Mouse (Mus musculus): ENCODE data around the gene Spata13. TPM values are rescaled to one million over a fixed set of nuclear protein-coding genes. Genes with fewer than 3 reads are reported as not detected.

Spata13 gene
- polyA plus RNA-seq, 1 experiment from 2014 or later: 50.1 TPM

DNA sequence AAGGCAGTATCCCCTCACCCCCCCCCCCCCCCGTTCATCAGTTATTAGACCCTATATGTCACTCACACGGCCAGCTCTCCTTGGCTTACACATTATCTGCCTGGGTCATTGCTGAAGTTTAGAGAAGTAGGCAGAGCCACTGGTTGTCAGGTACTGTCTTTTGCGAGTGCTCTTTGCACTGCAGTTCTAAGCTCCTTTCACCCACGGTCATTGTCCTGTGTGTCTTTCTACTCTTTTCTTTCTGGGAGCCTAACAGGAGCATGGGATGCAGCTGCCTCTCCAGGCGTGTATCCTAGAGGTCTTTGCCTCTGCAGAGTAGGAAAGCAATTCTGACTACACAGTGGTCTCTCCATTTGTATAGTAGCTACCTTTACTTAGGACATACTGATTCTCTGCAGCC lies 27.5 kb downstream of the Spata13 start:
- H3K9ac ChIP-seq (replicated peaks): no peak overlapping the region
- H3K4me3 ChIP-seq: no peak overlapping the region
- 86% methylated on average over 5 of the region's 5 CpGs for WGBS
- no peaks in the 10 kb centered on the region for H3K9me3 ChIP-seq
- H3K4me2 ChIP-seq (replicated peaks): no peak overlapping the region
- no peaks in the 10 kb centered on the region for H3K27me3 ChIP-seq
- H3K27ac ChIP-seq (replicated peaks): no peak overlapping the region
- ATAC-seq (replicated peaks): no peak
- H3K36me3 ChIP-seq: no peaks in the 10 kb centered on the region
- peaks cover 20% of the 10 kb centered on the region for H3K4me1 ChIP-seq

DNA sequence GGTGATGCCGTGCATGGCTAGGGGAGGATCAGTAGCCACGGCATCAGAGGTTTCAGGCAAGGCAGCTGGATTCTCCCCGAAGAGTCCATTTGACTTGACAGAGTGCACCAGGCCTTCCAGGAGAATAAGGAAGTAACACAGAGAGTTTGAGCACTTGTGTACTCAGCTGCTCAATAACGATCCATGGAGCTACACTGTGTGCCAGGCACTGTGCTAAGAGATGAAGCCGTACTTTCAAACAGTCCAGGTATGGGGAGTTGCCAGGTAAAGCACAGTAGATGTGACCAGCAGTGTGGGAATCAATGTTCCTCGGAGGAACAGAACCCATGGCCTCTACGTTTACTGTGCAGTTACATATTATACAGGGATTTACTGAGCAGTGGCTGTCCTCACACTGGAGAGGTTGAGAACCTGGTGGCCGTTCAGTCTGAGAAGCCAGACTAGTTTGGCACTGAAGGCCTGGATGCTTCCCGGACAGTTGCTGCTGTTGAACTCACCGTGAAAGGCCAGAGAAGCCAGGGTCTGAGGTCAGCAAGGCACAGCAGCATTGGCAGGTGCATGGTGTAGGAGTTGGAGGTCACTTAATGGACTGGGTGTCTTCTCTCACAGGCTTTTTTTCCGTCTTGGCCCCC lies 29.6 kb downstream of the Spata13 start:
- no peak overlapping the region for H3K4me2 ChIP-seq (replicated peaks)
- no peak overlapping the region for H3K4me3 ChIP-seq
- no peaks in the 10 kb centered on the region for H3K9me3 ChIP-seq
- H3K36me3 ChIP-seq: no peaks in the 10 kb centered on the region
- peaks cover 12% of the 10 kb centered on the region; the same call in 1 of the 2 replicates for H3K4me1 ChIP-seq
- no peaks in the 10 kb centered on the region for H3K27me3 ChIP-seq
- no peak overlapping the region for H3K9ac ChIP-seq (replicated peaks)
- no peak for ATAC-seq (replicated peaks)
- WGBS: 79% methylated on average over 11 of the region's 11 CpGs
- H3K27ac ChIP-seq (replicated peaks): no peak overlapping the region

DNA sequence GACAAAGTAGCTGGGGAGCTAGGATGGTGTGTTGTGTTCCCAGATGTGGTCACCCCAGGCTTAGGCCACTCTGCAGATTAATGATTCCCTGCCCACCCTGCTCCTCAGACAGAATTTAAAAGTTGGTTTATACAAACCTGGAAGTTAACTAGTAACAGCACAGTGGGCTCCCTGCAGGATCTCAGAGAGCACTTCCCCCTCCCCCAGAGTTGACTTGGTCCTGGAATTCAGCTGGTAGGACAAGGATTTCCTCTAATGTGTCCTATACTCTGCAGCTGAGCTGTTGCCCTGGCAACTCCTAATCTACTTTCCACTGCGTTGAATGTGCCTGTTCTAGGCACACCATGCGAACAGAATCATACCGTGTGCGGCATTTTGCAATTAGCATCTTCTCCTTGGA lies 30.8 kb downstream of the Spata13 start:
- Histone ChIP-seq H3K4me2 (replicated peaks) (no peak overlapping the region), H3K9me3 (no peaks in the 10 kb centered on the region), H3K36me3 (no peaks in the 10 kb centered on the region), H3K4me3 (no peak overlapping the region), H3K4me1 (peaks cover 7% of the 10 kb centered on the region; the same call in 1 of the 2 replicates), H3K27ac (replicated peaks) (no peak overlapping the region), H3K9ac (replicated peaks) (no peak overlapping the region), H3K27me3 (no peaks in the 10 kb centered on the region)
- ATAC-seq (replicated peaks): peak; percentile 69
- WGBS: 8% methylated on average over 4 of the region's 4 CpGs

DNA sequence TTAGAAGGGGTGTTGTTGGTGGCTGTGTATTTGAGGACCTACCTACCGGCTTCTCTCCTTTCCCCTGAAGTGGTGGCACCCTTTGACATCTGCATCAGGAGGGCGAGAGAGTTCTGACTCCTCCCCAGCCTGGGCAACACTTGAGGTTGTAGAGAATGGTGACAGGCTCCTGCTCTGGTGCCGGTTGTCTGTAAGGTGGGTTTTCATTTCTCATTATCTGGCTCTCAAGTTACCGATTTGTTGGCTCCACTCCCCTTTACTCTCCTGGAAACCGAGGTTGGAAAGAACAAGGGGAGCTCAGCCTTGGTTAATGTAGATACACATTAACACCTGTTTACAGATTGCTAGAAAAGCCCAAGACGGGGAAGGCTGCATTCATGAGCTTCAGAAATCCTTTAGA lies 31.5 kb downstream of the Spata13 start:
- ATAC-seq (replicated peaks): no peak
- Histone ChIP-seq H3K9ac (replicated peaks) (no peak overlapping the region), H3K4me3 (no peak overlapping the region), H3K4me1 (peaks cover 8% of the 10 kb centered on the region), H3K4me2 (replicated peaks) (no peak overlapping the region), H3K36me3 (no peaks in the 10 kb centered on the region), H3K27ac (replicated peaks) (no peak overlapping the region), H3K9me3 (no peaks in the 10 kb centered on the region), H3K27me3 (no peaks in the 10 kb centered on the region)
- 60% methylated on average over 6 of the region's 6 CpGs for WGBS

DNA sequence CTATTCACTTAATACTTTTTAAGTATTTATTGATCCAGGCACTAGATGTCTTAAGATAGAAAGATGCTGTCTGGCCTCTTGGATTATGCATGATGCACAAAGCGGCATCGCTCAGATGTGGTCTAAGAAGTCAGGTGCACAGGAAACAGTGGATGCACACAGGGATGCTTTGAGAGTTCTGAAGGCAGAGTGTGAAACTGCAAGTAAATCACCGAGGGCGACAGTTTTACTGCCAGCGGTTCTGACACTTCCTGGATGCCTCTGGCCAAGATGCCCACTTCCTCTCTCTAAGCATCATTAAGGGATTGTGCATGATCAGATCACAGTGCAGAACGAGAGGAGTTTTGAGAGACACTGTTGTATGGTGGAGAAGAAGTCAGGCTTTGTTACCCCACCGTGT lies 32.5 kb downstream of the Spata13 start:
- no peak overlapping the region for H3K27ac ChIP-seq (replicated peaks)
- H3K4me2 ChIP-seq (replicated peaks): no peak overlapping the region
- no peaks in the 10 kb centered on the region for H3K9me3 ChIP-seq
- peaks cover 15% of the 10 kb centered on the region for H3K4me1 ChIP-seq
- WGBS: 87% methylated on average over 7 of the region's 7 CpGs
- H3K36me3 ChIP-seq: no peaks in the 10 kb centered on the region
- no peak for ATAC-seq (replicated peaks)
- no peak overlapping the region for H3K9ac ChIP-seq (replicated peaks)
- no peaks in the 10 kb centered on the region for H3K27me3 ChIP-seq
- H3K4me3 ChIP-seq: no peak overlapping the region

DNA sequence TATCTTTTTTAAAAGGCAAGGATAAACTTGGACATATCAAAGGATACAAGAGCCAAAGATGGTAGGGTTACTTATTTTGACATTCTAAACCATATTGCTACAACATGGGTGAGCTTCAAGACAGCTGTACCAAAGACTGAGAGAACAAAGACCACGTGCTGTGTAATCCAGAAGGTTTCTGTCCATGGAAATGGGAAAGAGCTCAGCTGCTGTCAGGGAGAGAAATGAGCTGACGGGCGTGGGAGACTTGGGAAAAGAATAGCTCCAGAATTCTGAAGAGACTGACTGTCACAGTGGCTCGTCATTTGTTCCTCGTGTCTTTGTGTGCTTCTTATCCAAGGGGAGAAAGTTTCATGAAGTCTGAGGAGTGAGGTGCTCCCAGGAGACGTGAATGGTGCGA lies 36.4 kb downstream of the Spata13 start:
- Histone ChIP-seq H3K9ac (replicated peaks) (no peak overlapping the region), H3K4me2 (replicated peaks) (no peak overlapping the region), H3K36me3 (no peaks in the 10 kb centered on the region), H3K4me3 (no peak overlapping the region), H3K9me3 (no peaks in the 10 kb centered on the region), H3K4me1 (peaks cover 14% of the 10 kb centered on the region), H3K27ac (replicated peaks) (peak overlapping the region; percentile 35; the same call in 1 of the 2 replicates), H3K27me3 (no peaks in the 10 kb centered on the region)
- 38% methylated on average over 7 of the region's 7 CpGs for WGBS
- no peak for ATAC-seq (replicated peaks)

DNA sequence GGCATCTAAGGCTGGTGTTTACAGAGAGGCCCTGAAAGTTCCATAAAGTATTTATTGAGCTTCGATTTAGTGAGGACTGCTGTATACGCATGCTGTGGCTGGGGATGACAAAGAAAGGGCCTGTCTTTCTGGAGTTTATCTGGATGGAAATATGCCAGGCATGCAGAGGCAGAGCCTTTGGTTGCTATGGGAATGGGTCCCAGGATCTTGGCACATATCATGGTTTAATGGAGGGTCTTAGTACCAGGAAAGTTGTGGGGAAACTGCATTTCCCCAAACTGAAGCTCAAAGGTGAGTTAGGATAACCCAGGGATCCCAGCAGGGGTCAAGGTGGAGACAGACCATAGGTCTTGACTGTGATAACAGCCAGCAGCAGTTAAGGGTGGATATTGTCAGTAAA lies 37.7 kb downstream of the Spata13 start:
- WGBS: 26% methylated on average over 2 of the region's 2 CpGs
- Histone ChIP-seq H3K4me1 (peaks cover 16% of the 10 kb centered on the region), H3K27me3 (no peaks in the 10 kb centered on the region), H3K36me3 (no peaks in the 10 kb centered on the region), H3K9ac (replicated peaks) (no peak overlapping the region), H3K9me3 (no peaks in the 10 kb centered on the region), H3K4me2 (replicated peaks) (no peak overlapping the region), H3K4me3 (no peak overlapping the region), H3K27ac (replicated peaks) (no peak overlapping the region)
- ATAC-seq (replicated peaks): no peak; the same call in 1 of the 2 replicates

DNA sequence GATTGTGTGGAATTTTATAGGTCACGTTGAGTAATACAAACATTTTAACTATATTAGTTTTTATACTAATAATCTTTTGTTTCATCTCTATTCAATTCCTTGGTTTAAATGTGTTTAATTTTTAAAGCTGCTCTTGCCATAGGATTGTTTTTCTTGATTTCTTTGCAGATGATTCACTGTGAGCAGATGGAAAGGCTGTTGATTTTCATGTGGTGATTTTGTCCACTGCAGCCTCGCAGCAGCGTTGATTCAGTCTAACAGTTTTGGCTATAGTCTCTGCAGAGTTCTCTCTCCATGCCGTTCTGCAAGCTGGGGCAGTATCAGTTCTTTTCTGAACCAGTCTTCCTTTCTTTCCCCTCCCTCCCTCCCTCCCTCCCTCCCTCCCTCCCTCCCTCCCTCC lies 41.9 kb downstream of the Spata13 start:
- no peaks in the 10 kb centered on the region for H3K36me3 ChIP-seq
- no peak overlapping the region for H3K27ac ChIP-seq (replicated peaks)
- H3K4me2 ChIP-seq (replicated peaks): no peak overlapping the region
- H3K9me3 ChIP-seq: no peaks in the 10 kb centered on the region
- H3K27me3 ChIP-seq: no peaks in the 10 kb centered on the region
- ATAC-seq (replicated peaks): no peak
- peaks cover 21% of the 10 kb centered on the region for H3K4me1 ChIP-seq
- WGBS: 80% methylated on average over 4 of the region's 4 CpGs
- H3K9ac ChIP-seq (replicated peaks): no peak overlapping the region
- no peak overlapping the region for H3K4me3 ChIP-seq

DNA sequence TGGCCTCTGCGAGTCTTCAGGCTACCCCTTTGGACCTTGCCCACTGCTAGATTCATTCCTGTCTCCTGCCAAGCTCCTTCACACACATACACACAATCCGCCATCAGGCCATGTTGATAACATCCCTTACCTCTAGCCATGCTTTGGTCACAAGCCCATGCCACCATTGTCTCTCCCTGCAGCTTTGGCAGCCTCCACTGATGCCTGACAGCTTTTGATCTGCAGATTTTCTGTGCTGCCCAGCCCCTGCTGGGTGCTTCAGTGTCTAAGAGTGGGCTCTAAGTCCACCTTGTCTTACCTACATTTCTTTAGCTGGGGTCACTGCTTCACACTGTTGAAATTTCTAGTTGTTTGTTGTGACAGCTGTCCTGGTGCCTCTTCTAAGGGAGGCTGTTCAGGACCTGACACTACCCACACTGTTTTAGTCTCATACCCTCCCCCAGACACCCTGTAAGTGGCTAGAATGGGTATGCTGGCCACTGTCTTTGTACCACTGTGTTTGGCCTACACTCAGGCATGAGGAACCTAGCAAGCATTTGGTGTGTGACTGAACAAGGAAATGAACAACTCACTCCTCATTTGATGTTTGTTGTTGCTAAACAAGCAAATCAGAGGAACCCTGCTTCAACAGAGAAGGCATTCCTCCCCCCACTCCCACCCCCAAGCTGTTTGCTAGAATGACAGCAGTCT lies 43.0 kb downstream of the Spata13 start:
- H3K4me3 ChIP-seq: no peak overlapping the region
- H3K36me3 ChIP-seq: no peaks in the 10 kb centered on the region
- H3K4me2 ChIP-seq (replicated peaks): no peak overlapping the region
- H3K4me1 ChIP-seq: peaks cover 15% of the 10 kb centered on the region
- H3K9me3 ChIP-seq: no peaks in the 10 kb centered on the region
- 85% methylated on average over 2 of the region's 2 CpGs for WGBS
- no peak overlapping the region for H3K9ac ChIP-seq (replicated peaks)
- H3K27me3 ChIP-seq: no peaks in the 10 kb centered on the region
- no peak overlapping the region for H3K27ac ChIP-seq (replicated peaks)
- ATAC-seq (replicated peaks): no peak

DNA sequence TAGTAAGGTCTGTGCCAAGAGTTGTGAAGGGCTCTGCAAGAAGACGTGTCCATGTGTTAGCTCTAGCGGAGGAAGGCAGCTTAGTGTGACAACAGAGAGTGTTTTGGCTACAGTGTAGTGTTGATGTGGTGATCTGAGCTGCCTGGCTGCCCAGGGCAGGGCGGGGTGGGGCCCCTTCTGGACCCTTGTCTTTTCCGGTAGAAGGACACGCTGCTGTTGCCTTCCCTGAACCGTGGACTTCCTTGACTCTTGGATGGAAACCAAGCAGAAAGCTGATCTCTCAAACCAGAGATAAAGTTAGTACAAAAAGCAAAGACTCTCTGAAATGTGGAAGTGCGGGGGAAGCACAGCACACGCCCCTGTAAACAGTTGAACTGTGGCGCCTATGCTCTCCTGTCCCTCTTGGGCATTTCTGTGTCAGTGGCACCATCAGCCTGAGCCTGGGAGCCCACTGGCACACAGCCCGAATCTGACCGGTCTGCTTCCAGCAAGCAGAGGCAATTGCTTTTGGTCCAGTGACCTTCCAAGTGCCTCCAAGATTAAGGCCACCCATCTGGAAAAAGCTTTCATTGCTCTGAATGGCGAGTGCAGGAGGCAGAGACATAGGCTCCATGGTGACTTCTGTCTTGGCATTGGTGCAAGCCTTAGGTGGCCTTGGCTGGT lies 48.7 kb downstream of the Spata13 start:
- 0 out of 2 replicates have a peak, but pooled peaks have one; percentile 48 for ATAC-seq (replicated peaks)
- Histone ChIP-seq H3K27ac (replicated peaks) (no peak overlapping the region), H3K4me2 (replicated peaks) (no peak overlapping the region), H3K36me3 (no peaks in the 10 kb centered on the region), H3K9ac (replicated peaks) (no peak overlapping the region), H3K4me1 (peaks cover 46% of the 10 kb centered on the region), H3K27me3 (no peaks in the 10 kb centered on the region), H3K4me3 (no peak overlapping the region), H3K9me3 (no peaks in the 10 kb centered on the region)
- WGBS: 40% methylated on average over 12 of the region's 12 CpGs

DNA sequence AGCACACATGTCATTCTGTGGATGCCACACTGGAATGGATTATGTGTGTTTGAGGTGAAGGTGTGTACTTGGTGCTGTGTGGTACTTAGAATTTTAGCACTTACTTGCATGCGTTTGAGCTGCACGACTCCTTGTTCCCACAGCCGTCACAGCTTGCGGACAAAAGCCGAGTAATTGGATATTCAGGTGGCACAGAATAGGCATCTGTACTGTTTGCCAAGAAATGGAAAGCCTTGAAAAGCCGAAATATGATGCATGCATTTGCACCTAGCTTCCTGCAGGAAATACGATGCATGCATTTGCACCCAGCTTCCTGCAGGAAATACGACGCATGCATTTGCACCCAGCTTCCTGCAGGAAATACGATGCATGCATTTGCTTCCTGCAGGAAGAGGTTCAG lies 50.2 kb downstream of the Spata13 start:
- H3K27ac ChIP-seq (replicated peaks): 0 out of 2 replicates have a peak overlapping the region, but pooled peaks have one; percentile 3
- peaks cover 53% of the 10 kb centered on the region for H3K4me1 ChIP-seq
- H3K9ac ChIP-seq (replicated peaks): no peak overlapping the region
- H3K4me3 ChIP-seq: no peak overlapping the region
- no peaks in the 10 kb centered on the region for H3K9me3 ChIP-seq
- 0 out of 2 replicates have a peak overlapping the region, but pooled peaks have one; percentile 11 for H3K4me2 ChIP-seq (replicated peaks)
- ATAC-seq (replicated peaks): no peak
- H3K27me3 ChIP-seq: no peaks in the 10 kb centered on the region
- 27% methylated on average over 10 of the region's 10 CpGs for WGBS
- no peaks in the 10 kb centered on the region for H3K36me3 ChIP-seq

DNA sequence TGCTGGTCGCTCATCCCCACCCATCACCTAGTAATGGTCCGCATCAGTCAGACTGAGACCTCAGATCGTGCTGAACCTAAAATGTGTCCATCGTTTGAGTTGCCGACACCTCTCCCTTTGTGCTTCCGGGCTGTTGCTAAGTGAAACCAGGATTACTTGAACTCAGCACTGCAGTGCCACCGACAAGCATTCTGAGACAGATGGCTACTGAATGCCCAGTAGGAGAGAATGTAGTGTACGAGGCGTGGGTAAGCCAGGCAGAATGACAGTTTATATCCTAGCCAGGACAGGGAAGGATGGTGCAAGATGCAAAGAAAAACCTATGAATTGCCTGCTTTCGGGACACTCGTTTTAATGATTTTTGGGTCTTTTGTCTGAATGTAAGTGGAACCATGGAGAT lies 52.9 kb downstream of the Spata13 start:
- H3K4me3 ChIP-seq: no peak overlapping the region
- 45% methylated on average over 11 of the region's 11 CpGs for WGBS

More for the DNA sequence above, 52.9 kb downstream of the Spata13 start:
- H3K27me3 ChIP-seq: no peaks in the 10 kb centered on the region
- no peak for ATAC-seq (replicated peaks)
- H3K9me3 ChIP-seq: no peaks in the 10 kb centered on the region
- H3K27ac ChIP-seq (replicated peaks): peak overlapping the region; percentile 50; the same call in 1 of the 2 replicates
- no peaks in the 10 kb centered on the region for H3K36me3 ChIP-seq
- H3K4me2 ChIP-seq (replicated peaks): peak overlapping the region; percentile 17; the same call in 1 of the 2 replicates
- H3K4me1 ChIP-seq: peaks cover 75% of the 10 kb centered on the region
- no peak overlapping the region for H3K9ac ChIP-seq (replicated peaks)

Data from forebrain, embryonic 15.5 days (tissue).